Mouse (Mus musculus) CH12.LX (cell line): ENCODE results near the gene Hid1. TPM values are rescaled to one million over a fixed set of nuclear protein-coding genes. Genes with fewer than 3 reads are reported as not detected.

Experiments
- DNase-seq: peaks from one replicate; pipeline ENCODE4 v3.0.0-alpha.2; 2013; ENCODE audit errors: extremely low read depth
- H3K27ac ChIP-seq: 2 replicates; pipeline ENCODE4 v1.5.1; 2012; ENCODE audit warnings: low read depth, mild to moderate bottlenecking, control low read depth, moderate library complexity; ENCODE audit not compliant: insufficient read depth
- H3K27me3 ChIP-seq: replicated peaks from 2 replicates; pipeline ENCODE3; 2012; ENCODE audit warnings: inconsistent platforms
- H3K36me3 ChIP-seq, 2 experiments: replicated peaks in 1 of 2; 2 replicates each; pipeline versions ENCODE3 to v1.6.1; 2012; ENCODE audit warnings: inconsistent platforms in 1 of 2, low read length in 1 of 2, mild to moderate bottlenecking in 1 of 2, mixed read lengths in 1 of 2, moderate library complexity in 1 of 2; ENCODE audit not compliant: control insufficient read depth in 1 of 2, insufficient read depth in 1 of 2
- H3K4me1 ChIP-seq, 2 experiments: 2 replicates each; pipeline ENCODE4 v1.6.1; 2012; ENCODE audit warnings: inconsistent platforms in 1 of 2, moderate library complexity in 1 of 2; ENCODE audit not compliant: insufficient read depth in 2 of 2, control insufficient read depth in 1 of 2
- H3K4me2 ChIP-seq: 2 replicates; pipeline ENCODE4 v1.6.1; 2012; ENCODE audit warnings: low read depth, mild to moderate bottlenecking, control low read depth; ENCODE audit not compliant: poor library complexity, insufficient read depth, severe bottlenecking
- H3K4me3 ChIP-seq, 3 experiments: fragments of 150-350 bp in 1 of 3; sonication (generic) in 1 of 3; replicated peaks in 1 of 3; 2 replicates each; pipeline versions ENCODE3 to v1.5.1; 2011 to 2012; ENCODE audit warnings: low read depth in 2 of 3, low read length in 2 of 3, mild to moderate bottlenecking in 2 of 3, moderate library complexity in 2 of 3, control low read depth in 1 of 3, improper control_type of control experiment in 1 of 3, inconsistent platforms in 1 of 3, mixed read lengths in 1 of 3; ENCODE audit not compliant: poor library complexity in 1 of 3
- H3K79me2 ChIP-seq: replicated peaks from 2 replicates; pipeline ENCODE4 v1.6.1; 2012; ENCODE audit warnings: mild to moderate bottlenecking, moderate library complexity; ENCODE audit not compliant: control insufficient read depth, poor library complexity, insufficient read depth, severe bottlenecking; ENCODE audit errors: extremely low read depth
- H3K9ac ChIP-seq: 2 replicates; pipeline ENCODE4 v1.6.1; 2012; ENCODE audit warnings: low read depth, mild to moderate bottlenecking, control low read depth, moderate library complexity; ENCODE audit not compliant: insufficient read depth
- H3K9me3 ChIP-seq: replicated peaks from 2 replicates; pipeline ENCODE3; 2012; ENCODE audit warnings: low read length, inconsistent platforms, mixed read lengths
- BHLHE40 ChIP-seq: IDR thresholded peaks from 2 replicates; pipeline ENCODE4 v1.6.1; 2011; ENCODE audit warnings: mild to moderate bottlenecking, low read depth, low read length, improper control_type of control experiment
- CHD2 ChIP-seq: IDR thresholded peaks from 2 replicates; pipeline ENCODE4 v1.6.1; 2011; ENCODE audit warnings: low read length, improper control_type of control experiment
- CTCF ChIP-seq, 2 experiments: IDR thresholded peaks in 1 of 2; conservative IDR thresholded peaks in 1 of 2; 2 replicates each; pipeline ENCODE4 v1.5.1; 2011 to 2012; ENCODE audit warnings: low read depth in 2 of 2, low read length in 2 of 2, improper control_type of control experiment in 1 of 2, inconsistent platforms in 1 of 2, mild to moderate bottlenecking in 1 of 2, moderate library complexity in 1 of 2
- JUND ChIP-seq: conservative IDR thresholded peaks from 2 replicates; pipeline ENCODE4 v1.6.1; 2011; ENCODE audit warnings: low read depth, low read length, improper control_type of control experiment
- MAFK ChIP-seq: IDR thresholded peaks from 2 replicates; pipeline ENCODE4 v1.6.1; 2011; ENCODE audit warnings: low read length, improper control_type of control experiment; ENCODE audit not compliant: insufficient replicate concordance
- MXI1 ChIP-seq: IDR thresholded peaks from 2 replicates; pipeline ENCODE4 v1.6.1; 2011; ENCODE audit warnings: mild to moderate bottlenecking, low read depth, low read length, improper control_type of control experiment
- MYC ChIP-seq: IDR thresholded peaks from 2 replicates; pipeline ENCODE4 v1.6.1; 2011; ENCODE audit warnings: low read depth, mild to moderate bottlenecking, improper control_type of control experiment, low read length
- NELFE ChIP-seq: IDR thresholded peaks from 2 replicates; pipeline ENCODE4 v1.6.1; 2011; ENCODE audit warnings: low read depth, low read length, improper control_type of control experiment
- PAX5 ChIP-seq: IDR thresholded peaks from 2 replicates; pipeline ENCODE4 v1.6.1; 2012; ENCODE audit warnings: low read length, inconsistent platforms, mixed read lengths
- SIN3A ChIP-seq: IDR thresholded peaks from 2 replicates; pipeline ENCODE4 v1.6.1; 2012; ENCODE audit warnings: low read length, improper control_type of control experiment, inconsistent platforms
- UBTF ChIP-seq: IDR thresholded peaks from 2 replicates; pipeline ENCODE4 v1.6.1; 2012; ENCODE audit warnings: low read depth, mild to moderate bottlenecking, inconsistent platforms, low read length, improper control_type of control experiment, moderate library complexity
- ZC3H11A ChIP-seq: IDR thresholded peaks from 2 replicates; pipeline ENCODE4 v1.6.1; 2012; ENCODE audit warnings: low read depth, mild to moderate bottlenecking, inconsistent platforms, low read length, improper control_type of control experiment
- dilution Hi-C: fragments of 300-500 bp; cut with MboI; formaldehyde crosslinking; loops from 2 replicates; pipeline ENCODE4 v1.14.3; 2020; ENCODE audit warnings: low sequenced_read_pairs; ENCODE audit not compliant: extremely low pct_unique_long_range_greater_than_20kb, extremely low pct_ligation_motif_present
- in situ Hi-C: fragments of 300-500 bp; cut with MboI; formaldehyde crosslinking; loops from 3 replicates; pipeline ENCODE4 v1.14.3; 2019; ENCODE audit warnings: low sequenced_read_pairs, low pct_ligation_motif_present, low pct_unique_long_range_greater_than_20kb, mixed read lengths
- polyA plus RNA-seq: library from polyadenylated mRNA; unstranded; fragments of >175 nt; gene quantifications from 2 replicates; pipeline ENCODE4 v1.2.1, GENCODE M21; 2012; ENCODE audit warnings: low read depth; ENCODE audit not compliant: insufficient read length
- total RNA-seq, 2 experiments: library from RNA; depleted of rRNA; stranded (reverse); fragments of 300-350 nt in 1 of 2; fragments of >200 nt in 1 of 2; gene quantifications; 2 replicates each; pipeline ENCODE4 v1.2.3; 2012 to 2014

The Hid1 gene
- total and polyA plus RNA-seq, 3 experiments, result 0.12 to 3.6 (median 0.36) TPM

DNA sequence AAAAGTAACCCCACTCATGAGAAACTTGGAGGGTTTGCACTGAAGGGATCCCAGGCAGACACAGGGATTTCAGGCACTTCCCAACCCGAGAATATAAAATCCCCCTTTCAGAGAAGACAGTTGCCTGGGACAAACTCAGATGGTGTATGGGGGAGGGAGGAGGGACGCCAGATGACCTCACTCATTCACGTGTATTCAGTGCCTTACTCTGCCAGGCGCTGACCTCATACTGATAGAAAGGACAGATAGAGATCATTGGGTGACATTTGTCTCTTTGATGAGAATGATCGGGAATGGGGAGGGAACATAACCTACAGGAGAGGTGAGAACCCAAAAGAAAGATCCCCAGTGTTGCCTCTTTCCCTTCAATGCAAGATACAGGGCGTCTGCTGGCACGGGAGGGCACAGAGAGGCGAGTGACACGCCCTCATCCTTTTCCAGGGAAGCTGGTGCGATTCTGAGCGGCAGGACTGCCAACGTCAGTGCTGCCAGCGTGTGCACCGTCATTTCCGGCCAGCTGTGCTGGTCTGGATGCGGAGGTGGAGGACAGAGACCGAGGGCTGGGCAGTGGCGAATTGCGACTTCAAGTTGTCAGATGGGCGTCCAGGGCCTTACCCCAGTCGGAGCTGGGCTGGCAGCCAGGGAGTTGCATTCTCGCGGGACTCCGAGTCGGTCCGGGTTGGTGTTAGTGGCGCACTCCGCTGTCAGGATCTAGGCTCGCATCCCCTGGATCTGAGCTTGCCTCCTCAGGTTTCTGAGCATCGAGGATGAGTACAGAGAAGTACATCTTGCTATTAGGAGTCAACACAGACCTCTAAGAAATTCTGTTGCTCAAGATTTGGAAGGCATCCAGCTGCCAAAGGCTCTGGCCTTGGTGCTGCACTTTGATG lies 6.5 kb upstream of the Hid1 start:
- TF ChIP-seq JUND, result no peak
- TF ChIP-seq SIN3A, result peak; percentile 77
- TF ChIP-seq BHLHE40, result peak; percentile 49; the same call in 1 of the 2 replicates
- peak; percentile 75; the same call in 1 of the 2 replicates for TF ChIP-seq CHD2
- in situ Hi-C loops (no loop called here), dilution Hi-C loops (no loop called here)
- H3K4me1 ChIP-seq, result peaks cover 4 to 10% of the 10 kb centered on the region in 2 experiments; a peak in 3 of 4 replicates
- peak overlapping the region; percentile 94 for H3K4me2 ChIP-seq
- H3K27ac ChIP-seq, result no peak overlapping the region
- no peaks in the 10 kb centered on the region for H3K36me3 ChIP-seq
- peak overlapping the region; percentile 35 for H3K9ac ChIP-seq
- no peaks in the 10 kb centered on the region for H3K79me2 ChIP-seq
- DNase-seq, result no peak
- peaks cover 10% of the 10 kb centered on the region for H3K9me3 ChIP-seq
- H3K4me3 ChIP-seq, result peak overlapping the region in 2 of 3 experiments; percentile 17 to 57
- H3K27me3 ChIP-seq, result peaks cover 92% of the 10 kb centered on the region

DNA sequence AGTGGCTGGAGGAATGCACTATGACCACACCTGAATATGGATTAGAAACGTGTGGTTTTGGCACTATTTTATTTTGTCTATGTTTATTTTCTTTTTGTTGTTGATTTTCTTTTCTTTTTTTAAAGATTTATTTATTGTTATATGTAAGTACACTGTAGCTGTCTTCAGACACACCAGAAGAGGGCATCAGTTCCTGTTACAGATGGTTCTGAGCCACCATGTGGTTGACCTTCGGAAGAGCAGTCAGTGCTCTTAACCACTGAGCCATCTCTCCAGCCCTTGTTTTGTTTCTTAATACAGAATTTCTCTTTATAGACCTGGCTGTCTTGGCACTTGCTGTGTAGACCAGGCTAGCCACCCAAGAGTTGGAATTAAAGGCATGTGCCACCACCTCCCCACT lies 5.2 kb upstream of the Hid1 start:
- Histone ChIP-seq H3K9ac (no peak overlapping the region), H3K4me1 (peaks cover 5 to 10% of the 10 kb centered on the region in 2 experiments), H3K4me2 (no peak overlapping the region), H3K27me3 (peaks cover 92% of the 10 kb centered on the region)
- dilution Hi-C loops, result no loop called here
- TF ChIP-seq MYC, result no peak
- peak in 1 of 2 experiments; percentile 71; a peak in 2 of 4 replicates for TF ChIP-seq CTCF (conservative IDR thresholded peaks at IDR 0.05 in 1 of 2, IDR thresholded peaks at IDR 0.05 in 1 of 2; ENCODE audit: low read depth in 2 of 2, low read length in 2 of 2)
- TF ChIP-seq, all 38 proteins: peak for 1
- no peak for DNase-seq
- Histone ChIP-seq H3K36me3 (no peaks in the 10 kb centered on the region), H3K27ac (no peak overlapping the region), H3K79me2 (no peaks in the 10 kb centered on the region), H3K4me3 (no peak overlapping the region), H3K9me3 (no peaks in the 10 kb centered on the region)
- in situ Hi-C loops, result no loop called here

DNA sequence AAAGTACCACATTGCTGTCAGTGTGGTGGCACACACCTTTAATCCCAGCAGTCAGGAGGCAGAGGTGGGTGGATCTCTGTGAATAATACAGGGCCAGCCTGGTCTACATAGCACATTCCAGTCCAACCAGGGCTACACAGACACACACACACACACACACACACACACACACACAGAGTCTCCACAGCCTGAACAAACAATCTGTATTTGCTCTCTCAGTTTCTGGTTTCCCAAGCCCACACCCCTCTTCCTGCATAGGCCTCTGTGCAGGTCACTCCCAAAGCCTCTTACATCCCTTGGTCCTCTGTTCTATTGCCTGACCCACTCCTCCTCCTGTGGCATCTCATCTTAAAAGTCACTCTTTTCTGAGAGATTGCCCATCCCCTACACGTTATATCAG lies 4.5 kb upstream of the Hid1 start:
- no peak overlapping the region for H3K9ac ChIP-seq
- H3K4me1 ChIP-seq, result peaks cover 12% of the 10 kb centered on the region in 2 experiments
- no peaks in the 10 kb centered on the region for H3K36me3 ChIP-seq
- H3K27ac ChIP-seq, result no peak overlapping the region
- peaks cover 95% of the 10 kb centered on the region for H3K27me3 ChIP-seq
- H3K4me2 ChIP-seq, result no peak overlapping the region
- no peaks in the 10 kb centered on the region for H3K9me3 ChIP-seq
- H3K79me2 ChIP-seq, result no peaks in the 10 kb centered on the region
- in situ Hi-C loops (no loop called here), dilution Hi-C loops (no loop called here)
- no peak for DNase-seq
- H3K4me3 ChIP-seq, result no peak overlapping the region
- TF ChIP-seq NELFE, result no peak
- no peak for TF ChIP-seq MAFK
- TF ChIP-seq UBTF, result no peak
- TF ChIP-seq CHD2, result no peak
- no peak for TF ChIP-seq ZC3H11A
- TF ChIP-seq MXI1, result no peak
- TF ChIP-seq JUND, result no peak
- TF ChIP-seq PAX5, result no peak
- no peak for TF ChIP-seq BHLHE40
